Mouse (Mus musculus) liver, embryonic 14.5 days (tissue): ENCODE data around the gene Ppil1.

Experiments used
- CTCF ChIP-seq: IDR thresholded peaks from 2 replicates; pipeline ENCODE4 v1.5.1; 2016; ENCODE audit warnings: antibody characterized with exemption, low read depth, control low read depth
- EP300 ChIP-seq: IDR thresholded peaks from 2 replicates; pipeline ENCODE4 v1.6.1; 2016; ENCODE audit warnings: antibody characterized with exemption, low read depth

GRCm38 (mm10) chr17:29259489-29259888 is 4.5 kb downstream of the Ppil1 start:
- TF ChIP-seq CTCF (peak; percentile 99), EP300 (no peak)
